Mouse (Mus musculus) hindbrain, postnatal 0 days (tissue): ENCODE results near the gene Rabl6. TPM values are rescaled to one million over a fixed set of nuclear protein-coding genes. Genes with fewer than 3 reads are reported as not detected.

Source experiments
- ATAC-seq: fragments of 200-750 bp; cut with Nextera tagmentation; 2 replicates; pipeline ENCODE4 v1.8.0; 2017; ENCODE audit warnings: mild to moderate bottlenecking, moderate TSS enrichment, moderate library complexity
- DNase-seq: peaks from one replicate; pipeline ENCODE4 v3.0.0-alpha.2; 2015; ENCODE audit warnings: low spot score
- H3K27ac ChIP-seq: fragments of 300-500 bp; sonication (generic); 2 replicates; pipeline ENCODE4 v1.5.1; 2014; ENCODE audit warnings: mild to moderate bottlenecking
- H3K27me3 ChIP-seq: fragments of 300-500 bp; sonication (generic); 2 replicates; pipeline ENCODE4 v1.6.1; 2014; ENCODE audit warnings: low read length, mixed read lengths; ENCODE audit not compliant: insufficient read depth
- H3K36me3 ChIP-seq: fragments of 300-500 bp; sonication (generic); 2 replicates; pipeline ENCODE4 v1.6.1; 2014; ENCODE audit warnings: low read length, mixed read lengths; ENCODE audit not compliant: insufficient read depth
- H3K4me1 ChIP-seq: fragments of 300-500 bp; sonication (generic); 2 replicates; pipeline ENCODE4 v1.6.1; 2014; ENCODE audit warnings: antibody characterized with exemption, low read length, mixed read lengths; ENCODE audit not compliant: insufficient read depth
- H3K4me2 ChIP-seq: fragments of 300-500 bp; sonication (generic); 2 replicates; pipeline ENCODE4 v1.6.1; 2014; ENCODE audit warnings: low read depth, mild to moderate bottlenecking, low read length, moderate library complexity, mixed read lengths
- H3K4me3 ChIP-seq: fragments of 300-500 bp; sonication (generic); 2 replicates; pipeline ENCODE4 v1.5.1; 2014; ENCODE audit warnings: low read length
- H3K9ac ChIP-seq: fragments of 300-500 bp; sonication (generic); replicated peaks from 2 replicates; pipeline ENCODE4 v1.6.1; 2014; ENCODE audit warnings: mild to moderate bottlenecking, low read length, moderate library complexity, mixed read lengths
- H3K9me3 ChIP-seq: fragments of 300-500 bp; sonication (generic); 2 replicates; pipeline ENCODE4 v1.6.1; 2016; ENCODE audit warnings: low read length, mixed read lengths
- CTCF ChIP-seq: IDR thresholded peaks from 2 replicates; pipeline ENCODE4 v1.5.1; 2016; ENCODE audit warnings: antibody characterized with exemption, control low read depth, low read depth
- WGBS: fragments of 180-500 bp; shearing (Covaris S2); extraction: QIAGEN DNeasy Blood & Tissue Kit; methylation state at CpG from one replicate; pipeline ENCODE4 v1.1.7; 2014; 5-methylcytosine and 5-hydroxymethylcytosine counted together
- polyA plus RNA-seq: library from polyadenylated mRNA; unstranded; fragments of >200 nt; fragmentation: Nextera tagmentation; extraction: Ambion mirVana; gene quantifications from 2 replicates; pipeline ENCODE4 v1.2.1, GENCODE M21; 2015
- total RNA-seq: library from RNA; depleted of rRNA; stranded (reverse); fragments of >200 nt; gene quantifications from 2 replicates; pipeline ENCODE4 v1.2.3, GENCODE M21; 2014

Gene Rabl6
- total and polyA plus RNA-seq, 2 experiments from 2014 or later: 53.0 to 71.8 TPM

DNA sequence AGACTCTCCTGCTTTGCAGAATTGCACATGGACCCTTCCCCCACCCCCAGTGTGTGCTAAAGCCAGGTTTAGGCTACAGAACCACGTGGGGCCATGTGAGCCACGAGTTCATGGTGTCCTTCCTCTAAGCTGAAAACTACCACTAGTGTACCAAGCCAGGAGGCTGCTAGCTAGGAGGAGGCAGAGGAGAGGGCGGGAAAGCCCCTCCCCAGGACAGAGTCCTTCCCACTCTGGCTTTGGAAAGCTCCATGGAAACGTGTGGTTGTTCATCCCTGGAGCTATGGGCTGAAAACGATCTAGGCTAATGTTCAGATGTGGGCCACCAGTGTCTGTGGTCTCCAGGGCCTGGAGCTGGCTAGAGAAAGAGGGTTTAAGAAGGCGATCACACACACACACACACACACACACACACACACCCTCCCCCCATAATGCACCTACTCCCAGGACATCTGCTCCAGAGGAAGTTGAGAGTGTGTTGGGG lies 27.7 kb downstream of the Rabl6 start:
- Histone ChIP-seq H3K4me3 (peak overlapping the region; percentile 48), H3K9me3 (no peaks in the 10 kb centered on the region), H3K27ac (peak overlapping the region; percentile 81; the same call in 1 of the 2 replicates), H3K36me3 (peaks cover 17% of the 10 kb centered on the region; the same call in 1 of the 2 replicates), H3K4me2 (peak overlapping the region; percentile 82), H3K9ac (peak overlapping the region; percentile 64), H3K27me3 (peaks cover 38% of the 10 kb centered on the region), H3K4me1 (peaks cover 33% of the 10 kb centered on the region)
- TF ChIP-seq CTCF: no peak
- ATAC-seq (no peak), DNase-seq (no peak)
- WGBS: 33% methylated on average over 6 of the region's 6 CpGs

DNA sequence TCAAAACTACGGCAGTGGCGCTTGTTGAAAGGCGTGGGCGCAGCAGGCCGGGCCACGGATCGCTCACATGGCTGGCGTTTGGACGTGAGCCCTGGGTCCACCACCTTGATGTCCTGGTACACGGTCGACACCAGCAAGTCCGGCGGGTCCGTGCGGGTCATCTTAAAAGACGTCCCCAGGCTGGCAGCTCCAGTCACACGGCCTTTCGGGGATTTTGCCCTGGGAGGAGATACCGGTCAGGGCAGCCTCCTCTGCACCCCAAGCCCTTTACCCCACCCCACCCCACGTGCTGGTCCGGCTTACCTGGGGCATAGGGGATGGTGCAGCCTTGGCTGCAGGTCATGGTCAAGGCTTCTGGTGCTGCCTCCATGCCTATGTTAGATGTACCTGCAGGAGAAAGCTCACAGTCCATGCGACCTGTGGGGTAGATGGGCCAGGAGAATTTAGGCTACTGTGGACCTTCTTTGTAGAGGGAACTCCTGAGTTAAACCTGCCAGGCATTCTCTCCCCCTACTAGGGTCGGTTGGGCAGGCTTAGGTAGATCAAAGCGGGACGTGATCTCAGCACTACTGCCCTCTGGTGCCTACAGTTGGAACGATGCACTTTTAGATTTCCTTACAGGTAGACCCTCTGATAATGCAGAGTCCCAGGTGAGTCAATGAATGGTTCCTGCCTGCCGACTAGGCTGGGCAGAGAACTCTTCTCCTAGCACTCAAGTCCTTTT lies 28.4 kb downstream of the Rabl6 start:
- TF ChIP-seq CTCF: peak; percentile 73
- no peak overlapping the region for H3K27ac ChIP-seq
- peak; percentile 83 for DNase-seq
- no peak overlapping the region for H3K9ac ChIP-seq
- peaks cover 17% of the 10 kb centered on the region; the same call in 1 of the 2 replicates for H3K36me3 ChIP-seq
- H3K4me1 ChIP-seq: peaks cover 37% of the 10 kb centered on the region
- H3K9me3 ChIP-seq: no peaks in the 10 kb centered on the region
- no peak for ATAC-seq
- peaks cover 38% of the 10 kb centered on the region for H3K27me3 ChIP-seq
- H3K4me2 ChIP-seq: peak overlapping the region; percentile 82
- peak overlapping the region; percentile 48 for H3K4me3 ChIP-seq
- 17% methylated on average over 27 of the region's 27 CpGs for WGBS

DNA sequence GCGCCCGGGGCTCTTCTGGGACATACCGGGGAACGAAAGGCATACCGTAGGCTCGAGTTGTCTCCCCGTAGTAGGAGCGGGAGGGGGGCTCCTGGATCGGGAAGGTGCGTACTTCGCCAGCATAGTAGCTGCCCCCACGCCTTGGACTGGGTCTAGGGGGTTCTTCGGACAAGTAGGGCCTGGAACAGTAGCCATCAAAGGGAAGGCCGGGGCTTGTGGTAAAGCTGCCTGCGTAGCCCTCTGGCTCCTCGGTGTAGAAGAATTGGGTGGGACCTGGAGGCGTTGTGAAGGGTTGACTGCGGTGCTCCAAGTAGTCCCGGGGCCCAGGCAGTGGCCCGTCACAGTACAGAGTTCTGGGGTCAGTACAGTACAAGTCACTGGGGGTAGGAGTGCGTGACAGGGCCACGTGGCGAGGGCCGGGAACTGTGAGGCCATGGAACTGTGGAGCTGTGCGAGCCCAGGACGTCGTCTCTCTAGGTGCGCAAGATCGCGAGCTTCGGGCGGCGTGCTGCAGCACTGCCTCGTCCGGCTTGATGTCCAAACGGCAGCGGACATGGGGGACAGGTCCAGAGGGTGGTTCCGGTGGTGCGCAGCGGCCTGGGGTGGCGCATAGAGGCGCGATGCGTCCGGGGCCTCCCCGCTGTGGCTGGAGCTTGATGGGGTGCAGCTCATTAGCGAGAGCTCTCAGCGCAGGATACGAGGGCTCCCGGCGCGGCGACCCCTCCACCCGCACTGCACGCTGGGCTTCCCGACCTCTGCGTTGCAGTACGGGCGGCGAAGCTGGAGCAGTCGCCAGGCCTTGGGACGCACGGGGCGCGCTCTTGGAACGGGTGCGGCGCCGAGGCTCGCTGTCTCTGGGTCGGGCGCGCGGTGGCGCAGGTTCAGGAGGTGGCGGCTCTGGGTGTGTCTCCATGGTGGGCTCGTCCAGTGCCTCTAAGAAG lies 29.3 kb downstream of the Rabl6 start:
- H3K27me3 ChIP-seq: peaks cover 38% of the 10 kb centered on the region
- H3K9me3 ChIP-seq: no peaks in the 10 kb centered on the region
- peak overlapping the region; percentile 19 for H3K4me3 ChIP-seq
- DNase-seq (no peak), ATAC-seq (no peak)
- H3K27ac ChIP-seq: no peak overlapping the region
- H3K4me1 ChIP-seq: peaks cover 37% of the 10 kb centered on the region
- H3K4me2 ChIP-seq: peak overlapping the region; percentile 82
- no peak for TF ChIP-seq CTCF
- H3K9ac ChIP-seq: no peak overlapping the region
- WGBS: 19% methylated on average over 77 of the region's 77 CpGs
- peaks cover 9% of the 10 kb centered on the region; the same call in 1 of the 2 replicates for H3K36me3 ChIP-seq

DNA sequence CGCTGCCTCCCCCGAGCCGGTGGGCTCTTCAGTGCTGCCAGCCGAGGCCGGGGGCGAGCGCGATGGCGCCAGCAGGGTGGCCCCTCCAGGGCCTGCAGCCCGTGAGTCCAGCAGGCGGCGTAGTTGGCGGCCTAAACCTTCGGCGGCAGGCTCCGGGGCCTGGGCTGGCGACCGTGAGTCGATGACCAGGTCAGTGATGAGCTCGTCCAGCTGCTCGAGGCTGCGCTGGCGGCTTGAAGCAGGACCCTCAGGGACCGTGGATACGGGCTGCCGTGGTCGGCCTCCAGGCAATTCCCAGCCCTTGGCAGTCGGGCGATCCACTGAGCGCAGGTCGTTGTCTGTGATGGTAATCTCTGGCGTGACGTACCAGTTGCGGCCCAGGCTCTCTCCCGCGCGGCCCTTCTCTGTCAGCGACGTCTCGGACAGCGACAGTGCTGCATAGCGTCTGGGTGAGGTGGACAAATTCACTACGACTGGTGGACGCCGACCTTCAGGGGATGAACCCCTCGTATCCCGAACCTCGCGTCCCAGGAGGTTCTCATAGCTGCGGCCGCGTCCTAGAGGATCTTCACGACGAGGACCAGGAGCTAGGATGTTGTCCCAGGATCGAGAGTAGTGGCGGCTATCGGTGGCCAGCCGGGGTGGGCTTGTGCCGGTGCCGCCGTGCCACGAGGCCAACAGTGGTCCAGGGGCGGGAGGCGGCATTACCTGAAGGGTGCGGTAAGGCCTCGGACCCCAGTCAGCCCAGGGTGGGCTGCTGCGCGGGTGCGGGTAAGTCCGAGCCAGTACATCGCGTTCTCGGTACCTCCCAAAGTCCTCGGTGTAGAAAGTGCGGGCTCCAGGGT lies 30.1 kb downstream of the Rabl6 start:
- Histone ChIP-seq H3K27me3 (peaks cover 38% of the 10 kb centered on the region), H3K36me3 (peaks cover 9% of the 10 kb centered on the region; the same call in 1 of the 2 replicates), H3K9ac (no peak overlapping the region), H3K9me3 (no peaks in the 10 kb centered on the region), H3K4me3 (no peak overlapping the region), H3K4me2 (peak overlapping the region; percentile 11; the same call in 1 of the 2 replicates), H3K4me1 (peaks cover 45% of the 10 kb centered on the region), H3K27ac (no peak overlapping the region)
- peak; percentile 26; the same call in 1 of the 2 replicates for TF ChIP-seq CTCF
- peak; percentile 22 for DNase-seq
- WGBS: 21% methylated on average over 75 of the region's 75 CpGs
- no peak for ATAC-seq

- no peak for ATAC-seq
- no peak for TF ChIP-seq CTCF
- Histone ChIP-seq H3K9me3 (no peaks in the 10 kb centered on the region), H3K4me2 (0 out of 2 replicates have a peak overlapping the region, but pooled peaks have one; percentile 11), H3K27me3 (peaks cover 38% of the 10 kb centered on the region), H3K4me1 (peaks cover 39% of the 10 kb centered on the region), H3K9ac (no peak overlapping the region; the same call in 1 of the 2 replicates), H3K27ac (no peak overlapping the region), H3K4me3 (peak overlapping the region; percentile 1; the same call in 1 of the 2 replicates), H3K36me3 (peaks cover 9% of the 10 kb centered on the region; the same call in 1 of the 2 replicates)
- 25% methylated on average over 92 of the region's 92 CpGs for WGBS
- DNase-seq: no peak
These were observed 31.1 kb downstream of the Rabl6 start for GRCm38 (mm10) chr2:25576965-25577891.
